Mouse (Mus musculus): Measurements from ENCODE around the gene Eda. TPM values are rescaled to one million over a fixed set of nuclear protein-coding genes. Genes with fewer than 3 reads are reported as not detected.

The Eda gene
- total RNA-seq (2021), result 1 to 10 TPM; 6.7 to 6.8 TPM

GRCm38 (mm10) chrX:99975250-99975984, at the start of gene Eda:
Gene Eda (plus strand): TSS chrX:99975606.
- peak; percentile 90 for DNase-seq

- DNase-seq, result no peak
These were observed 14.4 kb upstream of the Eda start for GRCm38 (mm10) chrX:99961002-99961401.

GRCm38 (mm10) chrX:99970111-99970510, 5.3 kb upstream of the Eda start:
- no peak for DNase-seq

- DNase-seq, result peak; percentile 21
These were observed 1.0 kb upstream of the Eda start for GRCm38 (mm10) chrX:99974381-99974780.

GRCm38 (mm10) chrX:99974803-99975202, 603 bp upstream of the Eda start:
- no peak for DNase-seq

GRCm38 (mm10) chrX:99975985-99976924, 849 bp downstream of the Eda start:
- DNase-seq, result peak; percentile 46

- no peak for DNase-seq
These were observed 2.9 kb downstream of the Eda start for GRCm38 (mm10) chrX:99978354-99978753.

GRCm38 (mm10) chrX:99993434-99993833, 18.0 kb downstream of the Eda start:
- no peak for DNase-seq

GRCm38 (mm10) chrX:99999342-99999741, 23.9 kb downstream of the Eda start:
- no peak for DNase-seq

GRCm38 (mm10) chrX:100118362-100118761, 143.0 kb downstream of the Eda start:
- no peak for DNase-seq

GRCm38 (mm10) chrX:100195286-100195685, 219.9 kb downstream of the Eda start:
- no peak for DNase-seq

- no peak for DNase-seq
These were observed 338.2 kb downstream of the Eda start for GRCm38 (mm10) chrX:100313652-100314051.

GRCm38 (mm10) chrX:100314172-100314902, 338.9 kb downstream of the Eda start:
- no peak for DNase-seq

- no peak for DNase-seq
These were observed 365.3 kb downstream of the Eda start for GRCm38 (mm10) chrX:100340687-100341086.

GRCm38 (mm10) chrX:100344433-100344832, 369.0 kb downstream of the Eda start:
- DNase-seq, result no peak

GRCm38 (mm10) chrX:100356974-100357373, 381.6 kb downstream of the Eda start:
- no peak for DNase-seq

GRCm38 (mm10) chrX:100389887-100390286, 414.5 kb downstream of the Eda start:
- no peak for DNase-seq

GRCm38 (mm10) chrX:100392304-100392703, 416.9 kb downstream of the Eda start:
- DNase-seq, result peak; percentile 48

GRCm38 (mm10) chrX:100394223-100394861, 418.9 kb downstream of the Eda start:
- DNase-seq, result no peak

- peak; percentile 16 for DNase-seq
These were observed 419.6 kb downstream of the Eda start for GRCm38 (mm10) chrX:100395026-100395425.

- DNase-seq, result no peak
These were observed 425.5 kb downstream of the Eda start for GRCm38 (mm10) chrX:100400900-100401299.

- DNase-seq, result no peak
These were observed 426.3 kb downstream of the Eda start for GRCm38 (mm10) chrX:100401657-100402056.

Data from heart, postnatal 4 days (tissue).